Mouse (Mus musculus) midbrain, embryonic 12.5 days (tissue): ENCODE measurements around the gene Camta1. TPM values are rescaled to one million over a fixed set of nuclear protein-coding genes. Genes with fewer than 3 reads are reported as not detected.

Experiments
- ATAC-seq: fragments of 200-750 bp; cut with Nextera tagmentation; 2 replicates; pipeline ENCODE4 v1.8.0; 2017; ENCODE audit warnings: low read depth, moderate TSS enrichment, moderate library complexity; ENCODE audit not compliant: low FRiP score
- H3K27ac ChIP-seq: fragments of 300-500 bp; sonication (generic); replicated peaks from 2 replicates; pipeline ENCODE4 v1.5.1; 2016; ENCODE audit warnings: mild to moderate bottlenecking
- H3K27me3 ChIP-seq: fragments of 300-500 bp; sonication (generic); 2 replicates; pipeline ENCODE4 v1.6.1; 2016; ENCODE audit warnings: mild to moderate bottlenecking
- H3K36me3 ChIP-seq: fragments of 300-500 bp; sonication (generic); 2 replicates; pipeline ENCODE4 v1.6.1; 2016
- H3K4me1 ChIP-seq: fragments of 300-500 bp; sonication (generic); 2 replicates; pipeline ENCODE4 v1.6.1; 2016
- H3K4me2 ChIP-seq: fragments of 300-500 bp; sonication (generic); replicated peaks from 2 replicates; pipeline ENCODE4 v1.6.1; 2016; ENCODE audit warnings: mild to moderate bottlenecking, moderate library complexity
- H3K4me3 ChIP-seq: fragments of 300-500 bp; sonication (generic); 2 replicates; pipeline ENCODE4 v1.5.1; 2016; ENCODE audit warnings: mild to moderate bottlenecking
- H3K9ac ChIP-seq: fragments of 300-500 bp; sonication (generic); replicated peaks from 2 replicates; pipeline ENCODE4 v1.6.1; 2016; ENCODE audit warnings: mild to moderate bottlenecking, moderate library complexity
- H3K9me3 ChIP-seq: fragments of 300-500 bp; sonication (generic); 2 replicates; pipeline ENCODE4 v1.6.1; 2016; ENCODE audit warnings: mild to moderate bottlenecking
- WGBS: fragments of 180-500 bp; shearing (Covaris S2); methylation state at CpG from one replicate; pipeline ENCODE4 v1.1.7; 2016; 5-methylcytosine and 5-hydroxymethylcytosine counted together
- polyA plus RNA-seq: library from polyadenylated mRNA; unstranded; fragments of >200 nt; fragmentation: Nextera tagmentation; extraction: Ambion mirVana; gene quantifications from 2 replicates; pipeline ENCODE4 v1.2.1, GENCODE M21; 2016

Gene Camta1
- polyA plus RNA-seq, 1 experiment from 2014 or later, result 135 TPM

DNA sequence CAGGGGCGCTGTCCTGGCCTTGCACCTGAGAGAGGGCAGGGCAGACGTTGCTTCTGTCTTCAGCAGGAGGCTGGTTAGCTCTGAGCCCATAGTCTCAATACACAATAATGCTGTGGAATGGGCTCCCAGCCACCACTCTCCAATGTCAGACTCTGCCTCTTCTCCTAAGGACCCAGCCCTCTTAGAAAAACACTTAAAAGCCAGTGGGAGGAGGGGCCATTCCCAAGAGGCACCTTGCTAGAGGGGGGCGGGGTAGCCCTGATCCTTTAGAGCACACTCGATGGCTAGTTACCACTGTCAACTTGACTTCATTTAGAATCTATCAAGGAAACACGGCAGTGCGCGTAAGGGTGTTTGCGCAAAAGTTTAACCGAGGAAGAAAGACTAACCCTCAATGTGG is 618.2 kb downstream of the Camta1 start:
- Histone ChIP-seq H3K36me3 (no peaks in the 10 kb centered on the region), H3K4me2 (no peak overlapping the region), H3K9ac (no peak overlapping the region), H3K27me3 (peaks cover 11% of the 10 kb centered on the region), H3K9me3 (0 out of 2 replicates have a peak, but pooled peaks cover 4% of the 10 kb centered on the region), H3K4me1 (peaks cover 14% of the 10 kb centered on the region), H3K27ac (no peak overlapping the region), H3K4me3 (no peak overlapping the region)
- 58% methylated on average over 9 of the region's 9 CpGs for WGBS
- no peak for ATAC-seq

DNA sequence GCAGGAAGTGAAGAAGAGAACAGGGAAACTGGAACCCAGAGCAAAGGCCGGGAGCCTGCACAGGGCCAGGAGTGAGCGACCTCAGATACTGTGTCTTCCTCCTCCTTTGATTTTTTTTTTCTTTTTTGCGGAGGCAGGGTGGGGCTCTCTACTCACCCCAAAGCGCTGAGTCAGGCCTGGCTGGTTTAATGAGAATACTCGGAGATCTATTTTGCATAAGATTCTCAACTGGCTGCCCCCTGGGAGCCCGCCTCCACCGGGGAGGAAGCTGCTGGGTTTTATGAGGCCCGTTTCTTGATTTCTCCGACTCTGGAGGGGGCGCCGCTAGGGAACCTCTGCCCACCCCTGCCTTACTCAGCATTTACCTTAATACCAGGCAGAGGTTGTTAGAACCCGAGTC is 618.9 kb downstream of the Camta1 start:
- H3K36me3 ChIP-seq, result no peaks in the 10 kb centered on the region
- no peak overlapping the region for H3K4me2 ChIP-seq
- peaks cover 11% of the 10 kb centered on the region for H3K27me3 ChIP-seq
- no peak overlapping the region for H3K9ac ChIP-seq
- 25% methylated on average over 12 of the region's 12 CpGs for WGBS
- no peak overlapping the region for H3K4me3 ChIP-seq
- H3K9me3 ChIP-seq, result 0 out of 2 replicates have a peak, but pooled peaks cover 4% of the 10 kb centered on the region
- H3K4me1 ChIP-seq, result peaks cover 14% of the 10 kb centered on the region
- H3K27ac ChIP-seq, result no peak overlapping the region
- no peak for ATAC-seq

DNA sequence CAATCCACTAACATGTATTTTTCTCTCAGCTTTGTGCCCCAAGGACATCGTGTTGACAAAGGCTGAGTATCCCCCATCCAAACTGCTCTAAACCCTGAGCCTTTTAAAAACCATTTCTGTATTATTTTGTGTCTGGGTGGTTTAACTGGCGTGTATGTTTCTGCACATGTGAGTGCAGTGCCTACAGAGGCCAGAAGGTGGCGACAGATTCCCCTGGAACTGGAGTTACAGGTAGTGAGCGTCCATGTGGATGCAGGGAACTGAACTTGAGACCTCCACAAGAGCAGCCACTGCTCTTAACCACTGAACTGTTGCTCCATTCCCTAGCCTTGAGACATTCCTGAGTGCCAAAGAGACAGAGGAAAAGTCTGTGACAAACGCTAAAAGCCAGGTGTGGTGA is 621.2 kb downstream of the Camta1 start:
- ATAC-seq, result no peak
- H3K9me3 ChIP-seq, result 0 out of 2 replicates have a peak, but pooled peaks cover 4% of the 10 kb centered on the region
- H3K4me2 ChIP-seq, result no peak overlapping the region
- H3K27ac ChIP-seq, result no peak overlapping the region
- peaks cover 14% of the 10 kb centered on the region for H3K4me1 ChIP-seq
- peaks cover 11% of the 10 kb centered on the region for H3K27me3 ChIP-seq
- H3K4me3 ChIP-seq, result no peak overlapping the region
- H3K36me3 ChIP-seq, result no peaks in the 10 kb centered on the region
- 85% methylated on average over 5 of the region's 5 CpGs for WGBS
- H3K9ac ChIP-seq, result no peak overlapping the region

DNA sequence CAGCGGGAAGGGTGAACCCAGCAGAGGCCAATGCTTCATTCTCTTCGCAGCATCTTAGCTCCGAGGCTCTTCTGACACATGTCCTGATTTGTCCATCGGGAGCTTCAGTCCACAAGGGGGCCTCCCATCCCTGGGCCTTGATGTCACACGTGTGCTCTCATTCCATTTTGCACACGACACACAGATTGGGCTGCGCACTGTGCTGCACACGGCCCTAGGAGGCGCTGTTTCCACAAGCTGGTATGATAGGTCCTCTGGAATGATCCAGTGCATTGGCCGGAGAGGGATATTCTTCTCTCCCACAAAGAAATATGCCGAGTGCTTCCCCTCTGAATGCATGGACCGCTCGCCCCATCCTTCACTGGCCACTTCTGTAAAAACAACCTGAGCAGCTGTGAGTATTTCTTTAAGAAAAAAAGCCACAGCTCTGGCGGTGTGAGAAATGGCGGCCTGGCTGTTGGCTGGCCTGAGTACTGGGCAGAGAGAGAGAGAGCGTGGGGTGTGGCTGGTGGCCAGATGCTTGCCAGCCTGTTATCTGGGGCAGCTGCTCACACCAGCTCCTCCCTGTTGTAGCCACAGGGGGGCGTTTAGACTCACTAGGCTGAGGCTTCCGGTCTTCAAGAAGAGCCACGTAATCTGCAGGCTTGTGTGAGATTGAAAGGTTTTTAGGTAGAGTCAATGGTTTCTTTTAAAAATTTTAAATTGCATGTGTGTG is 622.5 kb downstream of the Camta1 start:
- Histone ChIP-seq H3K4me3 (no peak overlapping the region), H3K36me3 (no peaks in the 10 kb centered on the region), H3K9me3 (0 out of 2 replicates have a peak, but pooled peaks cover 4% of the 10 kb centered on the region), H3K27me3 (peaks cover 8% of the 10 kb centered on the region), H3K4me2 (no peak overlapping the region), H3K9ac (no peak overlapping the region), H3K4me1 (peaks cover 14% of the 10 kb centered on the region), H3K27ac (no peak overlapping the region)
- WGBS, result 88% methylated on average over 19 of the region's 19 CpGs
- ATAC-seq, result no peak

DNA sequence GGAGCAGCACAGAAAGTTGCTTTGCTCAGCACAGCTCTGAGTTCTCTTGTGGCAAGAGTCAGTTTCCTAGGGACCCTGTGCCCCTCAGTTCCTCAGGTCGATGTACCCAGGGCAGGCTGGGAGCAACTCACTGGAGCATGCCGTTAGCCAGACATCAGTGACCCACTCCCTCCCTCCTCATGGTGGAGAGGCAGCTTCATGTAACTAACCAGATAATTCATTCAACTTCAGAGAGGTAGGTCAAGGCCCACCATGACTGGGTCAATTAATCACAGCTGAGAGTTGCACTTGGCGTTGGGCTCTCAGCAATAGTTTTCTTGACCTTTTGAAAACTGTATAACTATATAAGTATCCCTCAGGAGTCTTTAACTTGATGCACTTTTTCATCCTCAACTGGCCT is 624.2 kb downstream of the Camta1 start:
- no peak overlapping the region for H3K4me2 ChIP-seq

DNA sequence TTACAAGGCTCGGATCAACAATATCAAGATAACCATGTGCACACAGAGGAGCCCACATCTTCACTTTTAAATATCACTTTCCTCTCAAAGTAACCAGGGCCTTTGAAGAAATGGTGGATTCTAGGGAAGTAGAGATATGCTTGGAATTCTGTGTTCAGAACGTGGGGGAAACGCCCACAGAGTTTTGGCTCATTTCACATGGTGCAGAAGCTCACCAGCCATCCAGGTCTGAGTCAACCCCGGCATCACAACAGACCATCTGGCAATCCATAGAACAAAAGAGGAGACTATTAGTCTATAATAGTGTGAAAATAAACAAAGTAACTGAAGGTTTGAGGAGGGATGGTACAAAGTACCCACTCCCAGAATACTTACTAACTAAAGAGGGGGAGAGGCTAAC is 626.7 kb downstream of the Camta1 start:
- no peaks in the 10 kb centered on the region; the same call in 1 of the 2 replicates for H3K27me3 ChIP-seq
- no peak overlapping the region for H3K4me3 ChIP-seq
- no peaks in the 10 kb centered on the region for H3K9me3 ChIP-seq
- 81% methylated on average over 4 of the region's 4 CpGs for WGBS
- H3K4me2 ChIP-seq, result no peak overlapping the region
- H3K36me3 ChIP-seq, result no peaks in the 10 kb centered on the region
- H3K27ac ChIP-seq, result no peak overlapping the region
- H3K9ac ChIP-seq, result no peak overlapping the region
- ATAC-seq, result no peak
- H3K4me1 ChIP-seq, result no peaks in the 10 kb centered on the region

More for the DNA sequence above, 624.2 kb downstream of the Camta1 start:
- no peak for ATAC-seq
- 0 out of 2 replicates have a peak, but pooled peaks cover 4% of the 10 kb centered on the region for H3K9me3 ChIP-seq
- WGBS, result 71% methylated on average over 3 of the region's 3 CpGs
- H3K36me3 ChIP-seq, result no peaks in the 10 kb centered on the region
- no peak overlapping the region for H3K9ac ChIP-seq
- H3K27ac ChIP-seq, result no peak overlapping the region
- peaks cover 2% of the 10 kb centered on the region for H3K4me1 ChIP-seq
- H3K4me3 ChIP-seq, result no peak overlapping the region
- no peaks in the 10 kb centered on the region; the same call in 1 of the 2 replicates for H3K27me3 ChIP-seq

DNA sequence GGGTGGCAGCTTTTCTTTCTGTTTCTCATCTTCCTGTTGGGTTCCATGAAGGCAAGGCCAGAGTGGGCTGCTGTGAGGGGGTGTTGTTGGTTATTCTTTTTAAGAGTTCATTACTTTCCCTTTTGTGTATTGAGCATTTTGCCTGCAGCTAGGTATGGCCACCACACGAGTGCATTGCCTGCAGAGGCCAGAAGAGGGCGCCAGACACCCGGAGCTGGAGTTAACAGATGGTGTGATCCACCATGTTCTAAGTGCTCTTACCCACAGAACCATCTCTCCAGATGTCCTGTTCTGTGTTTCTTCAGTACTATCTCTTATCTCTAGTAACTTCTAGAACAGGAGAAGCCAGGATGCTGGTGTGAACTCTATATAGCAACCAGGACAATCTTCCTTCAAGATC is 629.6 kb downstream of the Camta1 start:
- WGBS, result 73% methylated on average over 3 of the region's 3 CpGs
- no peak for ATAC-seq

DNA sequence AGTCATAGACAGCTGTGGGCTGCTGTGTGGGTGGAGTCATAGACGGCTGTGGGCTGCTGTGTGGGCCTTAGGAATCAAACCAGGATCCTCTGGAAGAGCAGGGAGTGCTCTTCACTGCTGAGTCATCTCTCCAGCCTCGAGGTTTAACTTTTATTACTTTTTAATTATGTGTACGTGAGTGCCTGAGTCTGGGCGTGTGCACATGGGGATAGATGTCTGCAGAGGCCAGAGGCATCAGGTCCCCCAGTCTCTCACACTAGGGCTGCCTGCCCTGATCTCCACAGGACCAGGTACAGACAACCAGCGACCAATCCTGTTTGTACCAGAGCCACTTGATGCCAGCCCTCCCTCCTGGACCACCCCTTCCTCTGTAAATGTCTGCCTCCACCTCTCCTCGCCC is 632.6 kb downstream of the Camta1 start:
- Histone ChIP-seq H3K4me3 (no peak overlapping the region), H3K27ac (no peak overlapping the region), H3K9me3 (no peaks in the 10 kb centered on the region), H3K27me3 (no peaks in the 10 kb centered on the region; the same call in none of the 2 replicates), H3K9ac (no peak overlapping the region), H3K4me2 (no peak overlapping the region), H3K36me3 (no peaks in the 10 kb centered on the region), H3K4me1 (peaks cover 14% of the 10 kb centered on the region)
- ATAC-seq, result no peak
- WGBS, result 65% methylated on average over 6 of the region's 6 CpGs

More for the DNA sequence above, 629.6 kb downstream of the Camta1 start:
- no peak overlapping the region for H3K4me2 ChIP-seq
- H3K27me3 ChIP-seq, result no peaks in the 10 kb centered on the region; the same call in none of the 2 replicates
- no peaks in the 10 kb centered on the region for H3K36me3 ChIP-seq
- no peak overlapping the region for H3K9ac ChIP-seq
- no peak overlapping the region for H3K27ac ChIP-seq
- H3K4me1 ChIP-seq, result no peaks in the 10 kb centered on the region
- no peak overlapping the region for H3K4me3 ChIP-seq
- H3K9me3 ChIP-seq, result no peaks in the 10 kb centered on the region

DNA sequence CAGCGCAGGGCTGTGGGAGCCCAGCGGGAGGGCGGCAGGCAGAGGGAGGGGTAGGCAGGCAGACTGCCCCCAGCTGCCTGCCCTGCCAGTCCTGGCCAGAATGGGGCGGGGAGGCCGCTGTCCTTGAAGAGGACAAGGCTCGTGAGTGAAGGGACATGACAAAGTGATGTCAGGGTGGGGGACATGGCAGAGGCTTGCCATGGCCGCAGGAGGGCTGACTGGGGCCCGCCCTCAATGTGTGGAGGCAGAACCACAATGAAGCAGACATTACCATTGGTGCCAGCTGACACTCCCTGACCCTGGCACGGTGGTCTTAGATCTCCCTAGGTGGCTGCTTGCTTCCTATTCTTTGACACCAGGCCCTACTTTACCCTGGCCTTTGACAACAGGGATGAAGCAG is 635.2 kb downstream of the Camta1 start:
- no peaks in the 10 kb centered on the region for H3K36me3 ChIP-seq
- 29% methylated on average over 9 of the region's 9 CpGs for WGBS
- H3K4me2 ChIP-seq, result no peak overlapping the region
- peaks cover 14% of the 10 kb centered on the region for H3K27me3 ChIP-seq
- peak; percentile 46; the same call in 1 of the 2 replicates for ATAC-seq
- H3K4me3 ChIP-seq, result no peak overlapping the region
- no peak overlapping the region for H3K9ac ChIP-seq
- peaks cover 25% of the 10 kb centered on the region for H3K4me1 ChIP-seq
- no peaks in the 10 kb centered on the region for H3K9me3 ChIP-seq
- H3K27ac ChIP-seq, result no peak overlapping the region

DNA sequence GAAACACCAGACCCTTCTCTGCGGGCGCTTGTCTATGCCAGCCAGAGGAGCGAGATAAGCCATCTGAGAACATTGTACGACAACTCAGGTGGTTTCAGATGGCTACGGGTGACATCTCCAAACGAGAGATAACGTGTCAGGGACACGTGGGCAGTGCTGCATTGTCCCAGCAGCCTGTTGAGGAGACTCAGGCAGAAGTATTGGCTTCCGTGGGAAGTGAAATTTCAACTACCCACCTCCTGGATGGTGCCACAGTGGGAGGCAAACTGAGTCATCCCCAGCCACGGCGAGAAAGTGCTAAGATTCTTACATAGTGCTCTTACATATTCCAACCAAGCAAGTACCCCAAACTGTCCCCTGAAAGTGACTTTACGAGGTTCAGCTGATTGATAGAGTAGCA is 637.7 kb downstream of the Camta1 start:
- no peak overlapping the region for H3K4me3 ChIP-seq
- H3K36me3 ChIP-seq, result no peaks in the 10 kb centered on the region
- peaks cover 25% of the 10 kb centered on the region for H3K4me1 ChIP-seq
- H3K9me3 ChIP-seq, result no peaks in the 10 kb centered on the region
- no peak overlapping the region for H3K9ac ChIP-seq
- ATAC-seq, result no peak
- H3K27ac ChIP-seq, result no peak overlapping the region
- H3K27me3 ChIP-seq, result peaks cover 14% of the 10 kb centered on the region
- WGBS, result 79% methylated on average over 12 of the region's 12 CpGs
- no peak overlapping the region for H3K4me2 ChIP-seq

DNA sequence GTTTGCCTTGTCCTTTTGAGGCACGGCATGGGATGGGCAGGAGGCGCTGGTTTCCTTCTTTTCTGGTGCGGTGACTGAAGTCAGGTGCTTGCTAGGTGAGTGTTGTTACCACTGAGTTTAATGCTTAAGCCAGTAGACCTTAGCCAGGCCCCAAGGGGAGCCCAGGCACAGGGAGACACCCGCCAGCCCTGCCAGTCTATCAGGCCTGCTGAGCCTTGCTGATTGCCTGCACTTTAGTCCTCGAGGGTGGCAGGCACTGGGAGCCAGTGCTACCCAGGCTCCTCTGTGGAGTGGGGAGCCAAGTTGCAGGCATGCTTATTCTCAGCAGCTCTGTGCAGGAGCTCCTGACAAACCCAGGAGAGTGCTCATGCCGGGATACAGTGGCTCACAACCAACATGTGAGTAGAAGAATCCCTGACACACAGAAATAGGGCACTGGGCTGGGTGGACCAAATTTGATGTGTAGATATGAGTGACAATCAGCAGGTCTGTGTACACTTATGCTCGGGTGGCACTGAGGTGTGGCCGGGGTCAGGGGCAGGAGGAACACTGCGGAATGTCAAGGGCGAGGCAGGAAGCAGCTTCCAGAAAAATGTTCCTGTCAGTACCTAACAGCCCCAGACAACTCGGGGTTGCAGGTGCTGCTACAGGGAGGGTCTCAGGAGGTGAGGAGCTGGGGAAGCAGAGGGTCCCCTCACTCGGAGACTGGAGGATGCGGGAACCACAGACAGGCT is 638.2 kb downstream of the Camta1 start:
- H3K4me1 ChIP-seq, result peaks cover 25% of the 10 kb centered on the region
- WGBS, result 77% methylated on average over 13 of the region's 13 CpGs
- H3K27me3 ChIP-seq, result peaks cover 14% of the 10 kb centered on the region
- H3K4me3 ChIP-seq, result no peak overlapping the region
- H3K27ac ChIP-seq, result peak overlapping the region; percentile 61; the same call in 1 of the 2 replicates
- H3K9me3 ChIP-seq, result no peaks in the 10 kb centered on the region
- no peak overlapping the region for H3K9ac ChIP-seq
- no peak overlapping the region for H3K4me2 ChIP-seq
- no peaks in the 10 kb centered on the region for H3K36me3 ChIP-seq
- no peak for ATAC-seq

DNA sequence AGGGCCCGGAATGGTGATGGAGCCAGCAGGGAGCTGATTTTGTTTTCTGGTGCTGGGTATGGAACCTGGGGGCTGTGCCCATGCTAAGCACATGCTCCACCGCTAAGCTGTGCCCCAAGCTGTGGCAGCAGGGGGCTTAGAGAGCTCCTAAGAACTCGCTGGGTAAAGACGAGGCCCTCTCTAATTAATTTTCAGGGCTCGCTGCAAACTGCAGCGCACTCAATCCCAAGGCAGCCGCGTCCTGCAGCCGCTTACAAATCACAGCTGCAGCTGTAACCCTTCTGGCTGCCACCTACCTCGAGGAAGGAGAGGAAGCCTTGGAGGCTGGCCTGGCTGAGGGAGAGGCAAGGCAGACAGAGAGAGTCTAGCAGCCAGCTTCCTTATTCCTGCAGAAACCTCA is 639.0 kb downstream of the Camta1 start:
- peak; percentile 53 for ATAC-seq
- Histone ChIP-seq H3K4me2 (no peak overlapping the region), H3K9me3 (no peaks in the 10 kb centered on the region), H3K4me3 (no peak overlapping the region), H3K4me1 (peaks cover 25% of the 10 kb centered on the region), H3K27me3 (peaks cover 14% of the 10 kb centered on the region), H3K9ac (no peak overlapping the region), H3K27ac (peak overlapping the region; percentile 61), H3K36me3 (no peaks in the 10 kb centered on the region)
- WGBS, result 9% methylated on average over 10 of the region's 10 CpGs
